ENCODE assay signal across 10 mouse cellular contexts in the genomic region with DNA sequence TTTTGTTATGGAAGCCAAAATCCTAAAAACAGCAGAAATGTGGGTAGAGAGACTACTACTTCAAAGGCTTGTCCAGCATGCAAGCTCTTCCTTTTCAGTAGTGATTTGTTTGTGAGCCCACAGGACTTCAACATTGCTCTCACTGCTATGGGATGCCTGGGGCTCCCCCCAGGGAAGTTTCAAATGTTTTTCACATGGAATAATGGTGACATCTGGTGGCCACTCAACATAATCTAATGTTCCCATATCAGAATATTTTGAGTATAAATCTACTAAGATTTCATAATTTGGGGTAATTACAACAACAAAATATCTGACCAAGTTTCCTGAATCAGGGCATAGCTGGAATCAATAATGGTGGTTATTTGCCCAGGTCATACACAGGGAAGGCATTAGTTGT.
DNase-seq lines count a peak whose midpoint lies in the region; ATAC-seq lines count a peak whose summit lies in the region.
"Had no signal": no experiment of that assay in that cellular context is flagged by ENCODE, and none has a peak within 500 bp of the region (broad histone marks: within the 10 kb centered on the region; RNA-seq: fewer than 3 reads in every experiment).

No protein-coding gene starts in this region.

- H3K4me1 ChIP-seq in forebrain, embryonic 14.5 days (ENCODE audit: control insufficient read depth, insufficient read depth, low read length) = no peaks in the 10 kb centered on the region
- H3K4me1 ChIP-seq in forebrain, embryonic 13.5 days = no peaks in the 10 kb centered on the region
- H3K4me1 ChIP-seq: heart, embryonic 15.5 days; megakaryocyte, embryonic 14.5 days had no signal

- H3K27me3 ChIP-seq in forebrain, embryonic 14.5 days (replicated peaks; ENCODE audit: control insufficient read depth, insufficient read depth, low read length) = no peaks in the 10 kb centered on the region
- no peaks in the 10 kb centered on the region for H3K27me3 ChIP-seq in forebrain, embryonic 13.5 days
- H3K27me3 ChIP-seq: heart, embryonic 15.5 days; megakaryocyte, embryonic 14.5 days had no signal

- DNase-seq in forebrain, embryonic 14.5 days (ENCODE audit: low spot score) = peak; percentile 32
- peak; percentile 9 to 25 for DNase-seq in layer of hippocampus, postnatal 10 days (ENCODE audit: low spot score in 2 of 2)
- DNase-seq in layer of hippocampus, adult 9-11 months = no peak
- peak; percentile 25 for DNase-seq in A20 (ENCODE audit: low read depth, low spot score)
- peak; percentile 4 for DNase-seq in embryo, embryonic 10 days (ENCODE audit: low spot score)
- DNase-seq in urinary bladder, postnatal 4 days (ENCODE audit: low spot score in 2 of 2) = no peak
- no peak for DNase-seq in right cerebral cortex, adult 18-20 months

- H3K9me3 ChIP-seq in forebrain, embryonic 14.5 days (replicated peaks; ENCODE audit: control insufficient read depth, low read length) = no peaks in the 10 kb centered on the region
- no peaks in the 10 kb centered on the region for H3K9me3 ChIP-seq in forebrain, embryonic 13.5 days (replicated peaks)
- H3K9me3 ChIP-seq: heart, embryonic 15.5 days; megakaryocyte, embryonic 14.5 days had no signal

- no peak overlapping the region for H3K4me2 ChIP-seq in forebrain, embryonic 14.5 days (ENCODE audit: low read length)
- no peak overlapping the region for H3K4me2 ChIP-seq in forebrain, embryonic 13.5 days
- H3K4me2 ChIP-seq: heart, embryonic 15.5 days had no signal

- H3K9ac ChIP-seq in forebrain, embryonic 14.5 days (ENCODE audit: low read length) = no peak overlapping the region
- H3K9ac ChIP-seq in forebrain, embryonic 13.5 days = no peak overlapping the region
- H3K9ac ChIP-seq: heart, embryonic 15.5 days had no signal

- ATAC-seq in forebrain, embryonic 14.5 days = no peak
- no peak for ATAC-seq in forebrain, embryonic 13.5 days

- H3K4me3 ChIP-seq in forebrain, embryonic 14.5 days (ENCODE audit: low read depth, low read length) = no peak overlapping the region
- no peak overlapping the region for H3K4me3 ChIP-seq in forebrain, embryonic 13.5 days
- H3K4me3 ChIP-seq: heart, embryonic 15.5 days; megakaryocyte, embryonic 14.5 days had no signal

- H3K27ac ChIP-seq in forebrain, embryonic 14.5 days (ENCODE audit: low read depth, low read length) = no peak overlapping the region
- no peak overlapping the region for H3K27ac ChIP-seq in forebrain, embryonic 13.5 days
- H3K27ac ChIP-seq: heart, embryonic 15.5 days had no signal

- no peaks in the 10 kb centered on the region for H3K36me3 ChIP-seq in forebrain, embryonic 14.5 days (ENCODE audit: control insufficient read depth, insufficient read depth, low read length)
- no peaks in the 10 kb centered on the region for H3K36me3 ChIP-seq in forebrain, embryonic 13.5 days (ENCODE audit: poor library complexity, severe bottlenecking)
- H3K36me3 ChIP-seq: heart, embryonic 15.5 days had no signal

Comparison
In these comparisons a context has a peak if more than half of its experiments do, and no peak if none do; other contexts are left out.
1. DNase-seq: peak in forebrain, embryonic 14.5 days (single experiment), layer of hippocampus, postnatal 10 days (2 of 2), A20 (single experiment) and embryo, embryonic 10 days (single experiment); none in layer of hippocampus, adult 9-11 months (single experiment), urinary bladder, postnatal 4 days (0 of 2) and right cerebral cortex, adult 18-20 months (single experiment).